Mouse (Mus musculus) lung, embryonic 14.5 days (tissue): ENCODE measurements around the gene Pds5b. TPM values are rescaled to one million over a fixed set of nuclear protein-coding genes. Genes with fewer than 3 reads are reported as not detected.
A peak's percentile ranks its signal among the peaks of the same experiment; 100 is the strongest.
"Not testable (repeated sequence)": the region's sequence is repeated elsewhere in the genome, so short reads cannot be mapped to it uniquely, and the experiment has no call there.

ENCODE experiments used
- ATAC-seq: fragments of 200-750 bp; cut with Nextera tagmentation; 2 replicates; pipeline ENCODE4 v1.8.0; 2017; ENCODE audit warnings: mild to moderate bottlenecking, moderate TSS enrichment, moderate library complexity; ENCODE audit not compliant: insufficient read depth
- DNase-seq: peaks from one replicate; pipeline ENCODE4 v3.0.0-alpha.2; 2015
- H3K27ac ChIP-seq: fragments of 300-500 bp; sonication (generic); 2 replicates; pipeline ENCODE4 v1.5.1; 2014; ENCODE audit warnings: low read depth, mild to moderate bottlenecking, moderate library complexity
- H3K27me3 ChIP-seq: fragments of 300-500 bp; sonication (generic); 2 replicates; pipeline ENCODE4 v1.6.1; 2014; ENCODE audit warnings: low read length, control low read depth; ENCODE audit not compliant: insufficient read depth
- H3K36me3 ChIP-seq: fragments of 300-500 bp; sonication (generic); 2 replicates; pipeline ENCODE4 v1.6.1; 2014; ENCODE audit warnings: control low read depth; ENCODE audit not compliant: insufficient read depth
- H3K4me1 ChIP-seq: fragments of 300-500 bp; sonication (generic); 2 replicates; pipeline ENCODE4 v1.6.1; 2014; ENCODE audit warnings: antibody characterized with exemption, control low read depth; ENCODE audit not compliant: insufficient read depth
- H3K4me2 ChIP-seq: fragments of 300-500 bp; sonication (generic); 2 replicates; pipeline ENCODE4 v1.6.1; 2014; ENCODE audit warnings: mild to moderate bottlenecking
- H3K4me3 ChIP-seq: fragments of 300-500 bp; sonication (generic); 2 replicates; pipeline ENCODE4 v1.5.1; 2014; ENCODE audit warnings: low read depth, low read length
- H3K9ac ChIP-seq: fragments of 300-500 bp; sonication (generic); 2 replicates; pipeline ENCODE4 v1.6.1; 2014
- H3K9me3 ChIP-seq: fragments of 300-500 bp; sonication (generic); 2 replicates; pipeline ENCODE4 v1.6.1; 2016; ENCODE audit warnings: low read depth, low read length, control low read depth
- CTCF ChIP-seq: IDR thresholded peaks from 2 replicates; pipeline ENCODE4 v1.5.1; 2016; ENCODE audit warnings: antibody characterized with exemption, low read depth
- WGBS: fragments of 180-500 bp; shearing (Covaris S2); extraction: QIAGEN DNeasy Blood & Tissue Kit; methylation state at CpG from one replicate; pipeline ENCODE4 v1.1.7; 2014; 5-methylcytosine and 5-hydroxymethylcytosine counted together
- polyA plus RNA-seq: library from polyadenylated mRNA; unstranded; fragments of >200 nt; fragmentation: Nextera tagmentation; extraction: Ambion mirVana; gene quantifications from 2 replicates; pipeline ENCODE4 v1.2.1, GENCODE M21; 2014

Gene Pds5b
- polyA plus RNA-seq, 1 experiment from 2014 or later: 47.9 TPM

GRCm38 (mm10) chr5:150668731-150669130 is 4.8 kb upstream of the Pds5b start:
- no peak for TF ChIP-seq CTCF

DNA sequence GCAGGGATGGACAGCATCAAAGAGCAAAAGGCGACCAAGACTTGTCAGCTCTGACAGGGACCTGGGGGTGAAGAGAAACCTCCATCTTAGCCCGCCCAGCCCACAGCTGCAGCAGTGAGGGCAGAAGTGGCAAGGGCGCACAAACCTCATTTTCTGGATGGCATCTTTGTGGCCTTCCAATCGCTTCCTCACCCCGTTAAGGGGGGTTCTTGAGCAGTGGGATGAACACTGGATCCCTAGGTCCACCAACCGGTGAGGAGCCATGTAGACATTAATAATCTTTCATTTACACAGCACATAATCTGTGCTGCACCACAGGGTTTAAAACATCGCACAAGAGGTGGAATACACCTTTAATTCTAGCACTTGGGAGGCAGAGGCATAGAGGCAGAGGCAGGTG is 1.2 kb upstream of the Pds5b start:
- no peak overlapping the region for H3K9ac ChIP-seq
- TF ChIP-seq CTCF: no peak
- no peak overlapping the region for H3K4me3 ChIP-seq
- no peaks in the 10 kb centered on the region for H3K36me3 ChIP-seq
- H3K9me3 ChIP-seq: no peaks in the 10 kb centered on the region
- no peak overlapping the region for H3K27ac ChIP-seq
- H3K4me2 ChIP-seq: no peak overlapping the region
- WGBS: 89% methylated on average over 7 of the region's 7 CpGs
- no peak for ATAC-seq
- no peaks in the 10 kb centered on the region for H3K27me3 ChIP-seq
- H3K4me1 ChIP-seq: peaks cover 15% of the 10 kb centered on the region; the same call in 1 of the 2 replicates
- no peak for DNase-seq

More at GRCm38 (mm10) chr5:150668731-150669130, 4.8 kb upstream of the Pds5b start:
- no peak for ATAC-seq
- H3K27me3 ChIP-seq: no peaks in the 10 kb centered on the region
- 61% methylated on average over 4 of the region's 4 CpGs for WGBS
- H3K27ac ChIP-seq: no peak overlapping the region
- no peaks in the 10 kb centered on the region for H3K4me1 ChIP-seq
- no peak overlapping the region for H3K4me2 ChIP-seq
- H3K9ac ChIP-seq: no peak overlapping the region
- DNase-seq: no peak
- H3K36me3 ChIP-seq: no peaks in the 10 kb centered on the region
- H3K9me3 ChIP-seq: no peaks in the 10 kb centered on the region
- H3K4me3 ChIP-seq: no peak overlapping the region

DNA sequence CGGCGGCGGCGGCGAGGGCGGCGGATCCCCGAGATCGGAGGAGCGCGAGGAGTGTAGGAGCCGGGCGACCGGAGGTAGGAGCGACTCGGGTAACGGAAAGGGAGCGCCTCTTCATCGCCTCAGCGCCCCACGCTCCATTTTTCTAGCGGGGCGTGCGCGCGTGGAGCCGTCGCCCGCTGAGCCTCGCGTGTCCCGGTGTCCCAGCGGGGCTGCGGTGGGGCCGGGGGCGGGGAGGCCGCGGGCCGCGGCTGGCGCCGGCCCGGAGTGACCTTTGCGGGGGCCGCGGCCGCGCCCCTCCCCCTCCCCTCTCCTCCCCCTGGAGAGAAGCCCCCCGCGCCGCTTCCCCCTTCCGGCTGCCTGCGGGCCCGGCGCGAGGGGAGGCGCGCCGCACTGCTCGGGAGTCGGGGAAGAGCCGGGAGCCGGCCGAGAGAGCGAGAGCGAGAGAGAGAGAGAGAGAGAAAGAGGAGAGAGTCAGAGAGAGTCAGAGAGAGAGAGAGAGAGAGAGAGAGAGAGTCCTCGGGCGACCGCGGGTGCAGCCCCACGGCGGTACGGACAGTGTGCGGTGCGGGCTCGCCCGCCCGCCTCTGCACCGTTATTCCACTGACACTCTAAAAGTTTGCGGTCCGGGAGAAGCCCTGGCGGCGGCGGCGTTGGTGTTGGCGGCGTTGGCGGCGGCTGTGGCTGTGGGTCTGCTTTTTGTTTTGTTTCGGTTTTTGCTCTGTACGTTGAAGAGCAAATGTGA is 512 bp downstream of the Pds5b start:
- Histone ChIP-seq H3K27ac (peak overlapping the region; percentile 96), H3K4me1 (peaks cover 15% of the 10 kb centered on the region; the same call in 1 of the 2 replicates), H3K27me3 (no peaks in the 10 kb centered on the region), H3K4me2 (peak overlapping the region; percentile 68), H3K9me3 (no peaks in the 10 kb centered on the region), H3K9ac (peak overlapping the region; percentile 97), H3K36me3 (no peaks in the 10 kb centered on the region), H3K4me3 (peak overlapping the region; percentile 93)
- WGBS: under 1% methylated on average over 74 of the region's 91 CpGs
- ATAC-seq: peak; percentile 56
- peak; percentile 59 for DNase-seq
- no peak for TF ChIP-seq CTCF

GRCm38 (mm10) chr5:150674866-150675265 is 1.3 kb downstream of the Pds5b start:
- Histone ChIP-seq H3K36me3 (no peaks in the 10 kb centered on the region), H3K4me1 (peaks cover 15% of the 10 kb centered on the region; the same call in 1 of the 2 replicates), H3K9me3 (no peaks in the 10 kb centered on the region), H3K27me3 (no peaks in the 10 kb centered on the region), H3K27ac (no peak overlapping the region), H3K4me3 (peak overlapping the region; percentile 93), H3K9ac (peak overlapping the region; percentile 97), H3K4me2 (peak overlapping the region; percentile 68)
- ATAC-seq (no peak), DNase-seq (peak; percentile 28)
- 47% methylated on average over 6 of the region's 6 CpGs for WGBS
- no peak for TF ChIP-seq CTCF

DNA sequence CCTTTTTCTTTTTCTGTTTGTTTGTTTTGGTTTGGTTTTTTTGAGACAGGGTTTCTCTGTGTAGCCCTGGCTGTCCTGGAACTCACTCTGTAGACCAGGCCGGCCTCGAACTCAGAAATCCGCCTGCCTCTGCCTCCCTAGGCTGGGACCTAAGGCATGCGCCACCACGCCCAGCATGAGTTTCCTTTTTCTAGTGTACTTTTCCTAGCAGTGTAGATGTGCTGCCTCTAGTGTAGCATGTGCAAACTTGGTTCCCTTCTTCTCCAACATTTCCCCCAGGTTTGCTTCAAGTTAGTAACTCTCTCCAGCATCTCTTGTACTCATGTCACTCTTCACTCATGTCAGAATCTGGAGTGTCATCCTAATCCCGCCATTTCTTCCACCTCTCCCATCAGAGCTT is 9.3 kb downstream of the Pds5b start:
- not testable (repeated sequence) for H3K9me3 ChIP-seq, DNase-seq, H3K4me3 ChIP-seq, H3K9ac ChIP-seq, H3K27me3 ChIP-seq, H3K4me2 ChIP-seq, H3K36me3 ChIP-seq, H3K4me1 ChIP-seq, ATAC-seq, H3K27ac ChIP-seq
- WGBS: 90% methylated on average over 6 of the region's 6 CpGs

DNA sequence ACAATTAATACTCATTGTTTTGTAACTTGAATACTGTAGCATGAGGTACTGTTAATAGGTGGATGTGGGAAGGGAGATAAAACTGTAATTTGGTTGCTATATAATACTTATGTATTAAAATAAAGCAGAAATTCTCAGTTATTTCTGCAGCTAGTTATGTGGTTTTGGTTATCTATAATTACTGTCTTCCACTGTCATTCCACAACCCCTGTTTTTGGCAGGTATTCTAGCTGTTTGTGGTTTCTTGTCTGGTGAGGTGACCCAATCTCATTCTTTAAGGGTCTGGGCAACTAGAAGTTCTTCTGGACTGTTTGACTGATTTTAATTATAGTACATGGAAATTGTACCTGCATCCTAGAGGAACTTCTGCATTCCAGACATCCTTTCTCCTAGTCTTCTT is 17.1 kb downstream of the Pds5b start:
- no peaks in the 10 kb centered on the region for H3K9me3 ChIP-seq
- ATAC-seq: no peak
- no peaks in the 10 kb centered on the region for H3K36me3 ChIP-seq
- H3K27ac ChIP-seq: no peak overlapping the region
- H3K27me3 ChIP-seq: no peaks in the 10 kb centered on the region
- H3K4me1 ChIP-seq: no peaks in the 10 kb centered on the region
- H3K9ac ChIP-seq: no peak overlapping the region
- H3K4me2 ChIP-seq: no peak overlapping the region
- H3K4me3 ChIP-seq: no peak overlapping the region
- no peak for TF ChIP-seq CTCF
- DNase-seq: no peak

GRCm38 (mm10) chr5:150693277-150693676 is 19.7 kb downstream of the Pds5b start:
- H3K36me3 ChIP-seq: no peaks in the 10 kb centered on the region
- no peak overlapping the region for H3K4me2 ChIP-seq
- no peak overlapping the region for H3K9ac ChIP-seq
- no peaks in the 10 kb centered on the region for H3K9me3 ChIP-seq
- no peak for ATAC-seq
- no peak for DNase-seq
- H3K4me1 ChIP-seq: no peaks in the 10 kb centered on the region
- no peak overlapping the region for H3K27ac ChIP-seq
- no peaks in the 10 kb centered on the region for H3K27me3 ChIP-seq
- no peak for TF ChIP-seq CTCF
- 78% methylated on average over 2 of the region's 2 CpGs for WGBS
- H3K4me3 ChIP-seq: no peak overlapping the region
